Comparison of ENCODE assay signal across 8 mouse cellular contexts in genomic region chr10:81543633-81544032, GRCm38 (mm10). TPM values are rescaled to one million over a fixed set of nuclear protein-coding genes. Genes with fewer than 3 reads are reported as not detected.
A peak's percentile ranks its signal among the peaks of the same experiment; 100 is the strongest.
DNase-seq lines count a peak whose midpoint lies in the region; ATAC-seq and TF ChIP-seq lines count a peak whose summit lies in the region.
"Had no signal": no experiment of that assay in that cellular context is flagged by ENCODE, and none has a peak within 500 bp of the region (broad histone marks: within the 10 kb centered on the region; RNA-seq: fewer than 3 reads in every experiment).

No protein-coding gene starts in this region.

- ATAC-seq in intestine, postnatal 0 days: no peak
- ATAC-seq in neural tube, embryonic 15.5 days (ENCODE audit: low FRiP score): no peak

- no peak for TF ChIP-seq POLR2A in lung, adult 2 months (IDR thresholded peaks at IDR 0.05; ENCODE audit: borderline replicate concordance, extremely low read depth, low read depth, low read length)
- TF ChIP-seq POLR2A in embryonic fibroblast, embryonic 13.5 days (IDR thresholded peaks at IDR 0.05; ENCODE audit: low read depth, low read length): no peak

- WGBS in lung, adult 2 months: 53% methylated on average over 1 of the region's 1 CpGs
- 43% methylated on average over 1 of the region's 1 CpGs for WGBS in intestine, postnatal 0 days
- WGBS in neural tube, embryonic 15.5 days: 78% methylated on average over 1 of the region's 1 CpGs

- no peaks in the 10 kb centered on the region for H3K9me3 ChIP-seq in intestine, postnatal 0 days (ENCODE audit: control insufficient read depth)
- H3K9me3 ChIP-seq in neural tube, embryonic 15.5 days (replicated peaks): no peaks in the 10 kb centered on the region

- H3K9ac ChIP-seq in intestine, postnatal 0 days (ENCODE audit: low read depth, low read length): peak overlapping the region; percentile 86
- H3K9ac ChIP-seq in neural tube, embryonic 15.5 days (replicated peaks): peak overlapping the region; percentile 98

- no peaks in the 10 kb centered on the region for H3K27me3 ChIP-seq in intestine, postnatal 0 days (replicated peaks; ENCODE audit: control insufficient read depth, insufficient read depth, low read length)
- H3K27me3 ChIP-seq in neural tube, embryonic 15.5 days (replicated peaks): no peaks in the 10 kb centered on the region

- peak overlapping the region; percentile 75 for H3K4me2 ChIP-seq in intestine, postnatal 0 days (replicated peaks; ENCODE audit: low read depth)
- peak overlapping the region; percentile 83 for H3K4me2 ChIP-seq in neural tube, embryonic 15.5 days

- no peak for DNase-seq in lung, adult 2 months
- no peak for DNase-seq in lung, postnatal 25 days (ENCODE audit: low spot score)
- no peak for DNase-seq in ovary, postnatal 10 days (ENCODE audit: low spot score)
- DNase-seq in yolk sac, embryonic 10.5 days (ENCODE audit: low spot score): no peak
- DNase-seq: lung, postnatal 14 days had no signal

- 0 out of 2 replicates have a peak, but pooled peaks cover 3% of the 10 kb centered on the region for H3K36me3 ChIP-seq in intestine, postnatal 0 days (ENCODE audit: control insufficient read depth, insufficient read depth)
- no peaks in the 10 kb centered on the region for H3K36me3 ChIP-seq in neural tube, embryonic 15.5 days

- H3K4me3 ChIP-seq in lung, adult 2 months (replicated peaks; ENCODE audit: extremely low read depth, low read depth, low read length): peak overlapping the region; percentile 96
- peak overlapping the region; percentile 90 for H3K4me3 ChIP-seq in embryonic fibroblast, embryonic 13.5 days (ENCODE audit: insufficient read depth, low read length)
- H3K4me3 ChIP-seq in intestine, postnatal 0 days (ENCODE audit: low read depth, low read length): peak overlapping the region; percentile 80
- peak overlapping the region; percentile 74 for H3K4me3 ChIP-seq in neural tube, embryonic 15.5 days (replicated peaks)

- peaks cover 32% of the 10 kb centered on the region for H3K4me1 ChIP-seq in lung, adult 2 months (ENCODE audit: control insufficient read depth, insufficient read depth, low read length)
- peaks cover 3% of the 10 kb centered on the region; the same call in 1 of the 2 replicates for H3K4me1 ChIP-seq in embryonic fibroblast, embryonic 13.5 days (ENCODE audit: control insufficient read depth, insufficient read depth, low read length)
- H3K4me1 ChIP-seq in intestine, postnatal 0 days (replicated peaks; ENCODE audit: control insufficient read depth, insufficient read depth, low read length): peaks cover 4% of the 10 kb centered on the region
- H3K4me1 ChIP-seq in neural tube, embryonic 15.5 days: peaks cover 40% of the 10 kb centered on the region

- H3K27ac ChIP-seq in embryonic fibroblast, embryonic 13.5 days (ENCODE audit: insufficient read depth, low read length): no peak overlapping the region
- H3K27ac ChIP-seq in intestine, postnatal 0 days (ENCODE audit: low read depth, low read length): peak overlapping the region; percentile 55
- H3K27ac ChIP-seq in neural tube, embryonic 15.5 days (replicated peaks): no peak overlapping the region

- no peak for TF ChIP-seq CTCF in lung, adult 2 months (IDR thresholded peaks at IDR 0.05; ENCODE audit: insufficient read depth, low read length)
- TF ChIP-seq CTCF in embryonic fibroblast, embryonic 13.5 days (IDR thresholded peaks at IDR 0.05; ENCODE audit: borderline replicate concordance, insufficient read depth, low read length): no peak
- no peak for TF ChIP-seq CTCF in intestine, postnatal 0 days (IDR thresholded peaks at IDR 0.05; ENCODE audit: low read depth)

RNA-seq across cellular contexts. Expression of gene Gna11, which starts 1.4 kb away (rescaled TPM):
- polyA plus RNA-seq in lung, adult 2 months (2012; rRNA removed): 114 and 117 TPM in 2 replicates
- 64.4 and 66.3 TPM in 2 replicates for polyA plus RNA-seq in embryonic fibroblast, embryonic 13.5 days (2011; ENCODE audit: insufficient read length, low read depth, missing spikeins)
- polyA plus RNA-seq in intestine, postnatal 0 days (2015; fragmentation: Nextera tagmentation; extraction: Ambion mirVana): 188 and 195 TPM in 2 replicates
- 91.1 and 102 TPM in 2 replicates for polyA plus RNA-seq in neural tube, embryonic 15.5 days (2015; fragmentation: Nextera tagmentation; extraction: Ambion mirVana)

RNA-seq across cellular contexts. Expression of gene Aes, which starts 15.7 kb away (rescaled TPM):
- polyA plus RNA-seq in lung, adult 2 months (2012; rRNA removed): 1,275 and 1,423 TPM in 2 replicates
- polyA plus RNA-seq in embryonic fibroblast, embryonic 13.5 days (2011; ENCODE audit: insufficient read length, low read depth, missing spikeins): 354 and 424 TPM in 2 replicates
- polyA plus RNA-seq in intestine, postnatal 0 days (2015; fragmentation: Nextera tagmentation; extraction: Ambion mirVana): 528 and 536 TPM in 2 replicates
- 771 and 825 TPM in 2 replicates for polyA plus RNA-seq in neural tube, embryonic 15.5 days (2015; fragmentation: Nextera tagmentation; extraction: Ambion mirVana)

RNA-seq across cellular contexts. Expression of gene Gna15, which starts 19.6 kb away (rescaled TPM):
- polyA plus RNA-seq in lung, adult 2 months (2012; rRNA removed): 8.5 and 9.5 TPM in 2 replicates
- 0.83 TPM in 1 of 2 replicates, not detected in the other for polyA plus RNA-seq in embryonic fibroblast, embryonic 13.5 days (2011; ENCODE audit: insufficient read length, low read depth, missing spikeins)
- 0.64 and 0.78 TPM in 2 replicates for polyA plus RNA-seq in intestine, postnatal 0 days (2015; fragmentation: Nextera tagmentation; extraction: Ambion mirVana)
- 1.7 and 2.6 TPM in 2 replicates for polyA plus RNA-seq in neural tube, embryonic 15.5 days (2015; fragmentation: Nextera tagmentation; extraction: Ambion mirVana)

RNA-seq across cellular contexts. Expression of gene Tle2, which starts 30.7 kb away (rescaled TPM):
- polyA plus RNA-seq in lung, adult 2 months (2012; rRNA removed): 164 and 218 TPM in 2 replicates
- 22.4 and 25.7 TPM in 2 replicates for polyA plus RNA-seq in embryonic fibroblast, embryonic 13.5 days (2011; ENCODE audit: insufficient read length, low read depth, missing spikeins)
- polyA plus RNA-seq in intestine, postnatal 0 days (2015; fragmentation: Nextera tagmentation; extraction: Ambion mirVana): 3.0 and 5.2 TPM in 2 replicates
- polyA plus RNA-seq in neural tube, embryonic 15.5 days (2015; fragmentation: Nextera tagmentation; extraction: Ambion mirVana): 41.8 and 49.9 TPM in 2 replicates

RNA-seq across cellular contexts. Expression of gene S1pr4, which starts 43.7 kb away (rescaled TPM):
- 40.3 and 47.5 TPM in 2 replicates for polyA plus RNA-seq in lung, adult 2 months (2012; rRNA removed)
- not detected in 2 replicates for polyA plus RNA-seq in embryonic fibroblast, embryonic 13.5 days (2011; ENCODE audit: insufficient read length, low read depth, missing spikeins)
- polyA plus RNA-seq in intestine, postnatal 0 days (2015; fragmentation: Nextera tagmentation; extraction: Ambion mirVana): 0.50 and 0.74 TPM in 2 replicates
- polyA plus RNA-seq in neural tube, embryonic 15.5 days (2015; fragmentation: Nextera tagmentation; extraction: Ambion mirVana): 0.69 and 2.1 TPM in 2 replicates
